Mouse (Mus musculus): ENCODE measurements around the gene Ltb4r2.

Gene Ltb4r2

DNA sequence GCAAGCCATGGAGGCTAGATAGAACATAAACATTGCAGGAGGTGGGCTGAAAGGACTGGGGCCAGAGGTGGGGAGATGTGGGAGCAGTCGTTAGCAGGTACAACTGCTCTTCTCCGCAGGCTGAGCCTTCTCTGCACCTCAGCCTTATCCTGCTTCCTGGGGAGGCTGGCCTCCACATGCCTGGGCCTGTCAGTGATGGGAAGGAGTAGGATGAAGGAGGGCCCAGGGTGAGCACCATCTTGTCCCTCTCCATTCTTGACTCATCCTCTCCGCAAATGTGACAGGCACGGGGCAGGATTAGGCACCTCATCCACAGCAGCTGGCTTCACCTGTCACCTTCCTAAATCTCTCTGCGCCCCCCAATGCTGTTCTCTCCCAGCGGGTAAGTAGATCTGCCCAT, at the start of gene Ltb4r2:
Gene Ltb4r2, plus strand, starts transcription at position 266 of the 400 bp plus-strand sequence.
- no peak for DNase-seq (ENCODE audit: low spot score in 2 of 2)

DNA sequence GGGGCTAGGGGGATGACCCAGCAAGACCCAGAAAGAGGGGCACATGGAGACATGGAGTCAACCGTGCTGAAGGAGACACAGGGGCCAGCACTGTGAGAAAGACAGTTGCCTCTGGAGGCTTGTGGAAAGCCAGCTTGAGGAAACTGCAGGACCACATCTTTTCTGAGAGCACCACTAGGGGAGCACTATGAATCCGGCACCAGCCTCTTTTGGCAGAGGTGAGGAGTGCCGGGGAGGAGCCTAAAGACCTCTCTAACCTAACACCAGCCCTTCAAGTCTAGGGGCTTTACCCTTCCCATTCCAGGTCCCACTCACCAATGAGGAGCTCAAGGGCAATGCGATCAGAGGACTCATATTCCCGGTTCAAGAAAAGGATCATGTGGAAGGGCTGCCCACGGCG, 49.4 kb upstream of the Ltb4r2 start:
- no peak for DNase-seq (ENCODE audit: low spot score in 2 of 2)

DNA sequence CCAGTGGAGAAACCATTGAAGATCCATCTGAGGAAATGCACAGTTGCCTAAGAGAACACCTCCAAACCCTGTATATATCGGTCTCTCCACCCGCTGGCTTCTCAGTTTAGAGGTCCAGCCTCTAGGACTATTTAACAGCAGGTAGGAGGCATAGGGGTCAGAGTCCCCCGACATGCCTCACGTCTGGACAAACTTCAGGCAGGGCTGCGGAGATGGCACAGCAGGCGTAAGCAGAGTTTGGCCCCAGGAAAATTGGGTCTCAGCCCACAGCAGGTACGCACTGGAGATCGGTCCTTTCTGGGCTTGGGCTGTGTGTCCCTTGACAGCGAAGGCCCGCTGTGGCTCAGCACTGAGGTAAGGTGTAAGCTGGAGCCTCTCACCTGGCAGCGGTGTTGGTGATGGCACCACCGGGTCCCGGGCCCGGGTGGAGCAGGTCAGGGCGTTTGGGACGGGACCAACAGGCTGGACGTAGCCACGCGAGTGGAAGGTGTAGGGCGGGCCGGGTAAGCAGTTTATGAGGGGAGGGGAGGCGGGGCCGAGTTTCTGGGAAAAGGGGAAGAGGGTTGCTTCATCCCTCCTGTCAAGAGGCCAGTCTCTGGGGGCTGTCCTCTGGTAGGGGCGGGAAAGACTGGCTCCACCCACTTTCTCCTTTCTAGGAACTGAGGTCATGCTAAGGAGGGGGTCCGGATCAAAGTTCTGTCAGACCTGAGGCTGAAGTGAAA, 48.1 kb upstream of the Ltb4r2 start:
- DNase-seq (ENCODE audit: low spot score in 2 of 2): no peak

DNA sequence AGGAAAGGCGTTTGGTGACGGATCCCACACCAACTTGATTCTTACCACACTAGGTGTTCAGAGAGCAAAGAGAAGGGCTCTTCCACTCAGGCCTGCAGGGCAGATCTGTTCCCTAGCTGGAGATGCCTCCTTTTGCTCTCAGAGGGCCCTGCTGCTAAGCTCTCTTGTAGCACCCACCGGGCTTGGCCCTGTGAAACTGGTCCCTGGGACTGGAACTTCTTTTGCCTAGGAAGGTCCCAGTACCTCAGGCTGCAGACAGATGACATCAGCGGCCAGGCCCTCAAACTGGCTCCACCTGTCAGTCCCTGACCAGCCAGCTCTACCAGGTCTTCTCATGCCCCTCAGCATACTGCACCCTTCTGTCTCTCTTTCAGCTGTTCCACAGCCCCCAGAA, 47.5 kb upstream of the Ltb4r2 start, which contains the start of gene Tgm1:
Gene Tgm1, minus strand, starts transcription at position 198 of the 394 bp plus-strand sequence.
- DNase-seq (ENCODE audit: low spot score in 2 of 2): no peak

DNA sequence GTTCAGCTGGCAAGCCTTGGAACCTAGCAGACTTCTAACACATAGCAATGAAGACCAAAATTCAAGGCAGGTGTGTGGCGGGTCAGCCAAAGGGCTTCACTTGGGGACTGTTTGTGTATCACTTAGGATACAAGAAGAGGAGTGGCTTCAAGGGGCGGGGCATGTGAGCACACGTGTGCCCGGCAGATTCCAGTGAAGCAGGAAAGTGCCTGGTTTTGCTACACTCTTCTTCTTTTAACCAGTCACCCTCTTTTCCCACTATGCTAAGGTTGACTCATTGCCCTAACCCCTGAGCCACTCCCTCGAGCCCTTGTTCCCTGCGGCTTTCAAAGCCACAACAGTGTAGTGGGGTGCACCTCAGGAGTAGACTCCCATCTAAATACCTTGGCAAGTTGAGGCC, 46.3 kb upstream of the Ltb4r2 start:
- DNase-seq (ENCODE audit: low spot score in 2 of 2): no peak

DNA sequence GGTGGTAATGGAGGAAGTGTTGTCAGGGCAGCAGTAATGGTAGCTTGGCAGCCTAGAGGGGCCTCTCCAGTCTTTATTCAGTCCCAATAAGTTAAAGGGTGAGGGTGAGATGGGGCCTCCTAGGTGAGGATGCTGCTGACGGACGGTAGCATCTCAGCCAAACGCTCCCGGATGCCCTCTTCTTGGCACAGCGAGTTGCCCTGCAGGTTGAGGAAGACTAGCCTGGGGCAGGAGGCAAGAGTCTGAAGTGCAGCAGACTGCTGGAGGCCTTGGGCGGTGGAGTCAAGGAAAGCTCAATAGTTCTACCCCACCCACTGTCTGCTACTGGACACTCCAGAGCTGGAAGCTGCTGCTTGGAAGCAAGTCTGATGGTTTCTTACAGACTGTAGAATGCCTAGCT, 45.0 kb upstream of the Ltb4r2 start:
- DNase-seq (ENCODE audit: low spot score in 2 of 2): no peak

DNA sequence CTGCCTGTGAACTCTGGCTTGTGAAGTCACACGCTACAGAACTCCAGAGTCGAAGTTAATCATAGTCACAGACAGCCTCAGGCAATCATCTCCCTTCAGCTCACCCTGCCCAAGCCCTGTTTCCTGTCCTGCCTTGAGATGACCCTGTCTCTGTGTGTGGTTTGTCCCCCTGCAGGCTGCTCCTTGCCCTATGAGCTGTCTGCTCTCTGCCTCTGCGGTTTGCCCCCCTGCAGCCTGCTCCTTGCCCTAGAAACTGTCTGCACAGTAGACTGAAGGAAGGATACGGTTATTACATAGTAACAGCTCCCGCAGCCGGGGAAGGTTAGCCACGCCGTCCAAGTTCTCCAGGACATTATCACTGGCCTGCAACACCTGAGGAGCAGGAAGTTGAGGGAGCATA, 44.3 kb upstream of the Ltb4r2 start:
- no peak for DNase-seq (ENCODE audit: low spot score in 2 of 2)

DNA sequence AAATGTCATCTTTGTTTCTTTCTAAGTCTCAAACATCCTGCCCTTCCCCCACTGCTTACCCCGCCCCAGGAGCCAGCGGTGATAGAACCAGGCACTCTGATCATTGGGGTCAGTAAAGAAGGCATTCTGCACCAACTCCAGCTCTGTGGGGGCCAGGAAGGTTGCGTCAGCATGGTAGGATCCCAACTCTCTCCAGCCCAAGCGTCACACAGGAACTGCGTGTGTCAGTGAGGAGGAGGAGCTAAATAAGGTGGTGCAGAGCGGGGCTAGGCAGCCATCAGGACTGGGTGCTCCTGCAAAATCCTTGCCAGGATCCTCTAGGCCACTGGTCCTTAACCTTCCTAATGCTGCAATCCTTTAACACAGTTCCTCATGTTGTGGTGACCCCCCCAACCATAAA, 41.5 kb upstream of the Ltb4r2 start:
- DNase-seq (ENCODE audit: low spot score in 2 of 2): no peak

DNA sequence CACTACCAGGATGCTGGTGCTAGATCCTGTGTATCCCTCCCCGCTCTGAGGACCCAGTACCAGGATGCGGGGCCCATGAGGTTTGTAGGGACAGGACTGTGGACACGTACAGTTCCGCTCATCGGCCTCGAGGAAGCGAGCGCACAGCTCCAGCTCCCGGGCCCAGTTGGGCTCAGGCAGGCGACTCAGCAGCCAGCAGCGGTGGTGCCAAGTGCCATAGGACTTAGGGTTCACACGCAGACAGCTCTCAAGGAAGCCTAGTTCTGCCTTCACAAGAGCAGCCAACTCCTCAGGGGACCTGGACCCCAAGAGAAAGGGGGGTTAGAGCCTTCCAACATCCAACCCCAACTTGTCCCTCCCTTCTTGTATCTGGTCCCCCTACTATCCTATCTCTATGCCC, 40.6 kb upstream of the Ltb4r2 start:
- no peak for DNase-seq (ENCODE audit: low spot score in 2 of 2)

DNA sequence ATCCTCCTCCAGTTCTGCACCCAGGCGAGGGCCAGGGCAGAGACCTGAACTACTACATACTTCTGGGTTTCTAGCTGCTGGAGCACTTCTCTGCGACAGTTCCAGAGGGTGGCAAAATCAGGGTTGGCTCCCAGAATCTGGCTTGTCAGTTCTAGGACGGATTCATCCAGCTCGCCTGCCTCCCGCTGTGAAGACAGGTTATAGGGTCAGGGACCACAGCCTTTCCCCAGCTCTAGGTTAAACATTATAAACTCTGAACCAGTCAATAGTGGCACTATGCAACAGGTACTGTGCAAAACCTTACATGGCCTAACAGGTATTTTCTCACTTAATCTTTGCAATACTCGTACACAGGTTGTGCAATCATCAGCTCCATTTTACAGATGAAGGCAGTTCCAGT, 40.2 kb upstream of the Ltb4r2 start:
- no peak for DNase-seq (ENCODE audit: low spot score in 2 of 2)

DNA sequence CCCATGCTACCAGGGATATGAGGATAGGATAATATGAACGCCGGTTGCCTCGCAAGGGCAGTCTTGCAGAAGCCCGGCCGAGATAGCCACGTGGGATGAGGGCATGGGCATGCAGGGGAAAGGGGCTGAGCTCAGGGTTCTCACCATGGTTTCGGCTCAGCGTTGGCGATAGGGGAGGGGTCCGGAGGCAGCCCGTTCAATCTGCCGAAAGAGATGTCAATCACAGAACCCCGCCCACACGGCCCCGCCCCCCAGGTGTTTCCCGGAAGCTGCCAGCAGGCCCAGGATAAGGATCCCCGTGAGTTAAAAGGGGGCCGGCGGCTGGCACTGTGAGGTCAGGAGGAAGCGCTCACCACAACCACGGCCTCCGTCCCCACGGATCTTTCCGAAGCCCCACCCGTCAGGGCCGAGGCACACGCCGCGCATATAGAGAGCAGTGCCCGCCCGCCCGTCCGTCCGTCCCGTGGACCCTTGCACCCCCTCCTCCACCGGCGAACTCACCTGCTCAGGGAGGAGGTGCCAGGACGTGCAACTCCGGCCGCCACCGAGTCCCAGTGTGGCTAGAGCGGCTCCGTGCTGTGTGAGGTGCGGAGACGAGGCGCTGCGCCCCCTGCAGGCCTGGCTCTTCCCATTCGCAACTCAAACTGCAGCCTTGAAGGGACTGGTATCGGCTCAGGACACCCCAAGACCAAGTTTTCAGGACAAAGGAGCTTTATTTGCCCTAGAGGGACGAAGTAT, 39.4 kb upstream of the Ltb4r2 start, which contains the start of gene Rabggta:
Gene Rabggta, minus strand, starts transcription at position 564 of the 738 bp plus-strand sequence.
- peak; percentile 89 to 96 for DNase-seq (ENCODE audit: low spot score in 2 of 2)

DNA sequence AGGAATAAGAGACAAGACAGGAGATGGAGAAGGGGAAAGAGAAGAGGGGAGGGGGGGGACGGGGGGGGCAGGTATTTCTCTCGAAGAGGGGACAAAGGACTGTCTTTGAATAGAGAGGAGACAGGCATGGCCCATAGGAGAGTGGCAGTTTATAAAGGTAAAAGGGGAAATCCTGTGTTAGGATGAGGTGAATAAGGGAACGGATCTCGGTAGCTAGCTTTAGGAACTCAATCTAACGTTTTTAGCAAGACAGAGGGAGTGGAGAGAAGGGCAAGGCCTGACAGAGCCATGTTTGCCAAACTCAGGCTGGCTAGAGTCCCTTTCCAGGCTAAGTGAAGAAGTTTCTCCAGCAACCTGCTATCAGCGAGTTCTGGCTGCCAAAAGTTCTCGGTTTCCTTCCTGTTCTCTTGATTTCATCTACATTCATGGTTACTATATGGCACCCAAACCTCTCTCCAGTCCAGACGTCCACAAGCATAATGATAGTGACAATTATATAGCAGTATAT, 38.7 kb upstream of the Ltb4r2 start:
- DNase-seq (ENCODE audit: low spot score in 2 of 2): no peak

DNA sequence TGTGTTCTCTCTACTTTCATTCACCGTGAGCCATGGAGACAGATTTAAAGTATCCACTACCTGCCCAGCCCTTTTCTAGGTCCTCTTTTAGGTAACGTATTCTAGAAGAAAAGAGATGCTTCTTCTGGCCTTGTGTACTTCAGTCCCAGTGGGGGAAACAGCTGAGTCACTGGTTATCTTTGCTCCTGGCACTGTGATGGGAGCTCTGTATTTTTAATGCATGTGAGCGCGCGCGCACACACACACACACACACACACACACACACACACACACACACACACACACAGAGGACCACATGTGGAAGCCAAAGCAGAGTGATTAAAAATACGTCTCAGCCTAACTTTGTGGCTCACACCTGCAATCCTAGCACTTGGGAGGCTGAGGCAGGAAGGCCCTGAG, 37.8 kb upstream of the Ltb4r2 start:
- DNase-seq (ENCODE audit: low spot score in 2 of 2): no peak

DNA sequence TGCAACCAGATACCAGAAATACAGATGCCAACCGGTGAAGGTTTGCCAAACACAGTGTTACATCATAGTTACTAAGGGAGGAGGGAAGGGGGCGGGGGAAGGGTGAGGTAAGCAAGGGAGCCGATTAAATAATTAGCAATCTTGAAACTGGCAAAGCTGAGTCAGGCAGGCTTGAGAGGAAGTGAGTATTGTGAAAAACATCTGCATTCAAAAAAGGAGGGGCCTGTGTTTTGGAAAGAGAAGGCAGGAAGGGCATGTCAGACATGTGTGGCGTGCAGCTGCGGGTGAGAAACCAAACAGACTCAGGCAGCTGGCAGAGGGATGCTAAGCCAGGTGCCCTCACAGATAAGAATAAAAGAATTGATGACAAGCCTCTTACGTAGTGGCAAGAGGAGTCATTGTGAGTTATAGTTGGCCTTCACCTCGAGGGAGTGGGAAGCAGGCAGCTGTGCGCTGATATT, 36.8 kb upstream of the Ltb4r2 start:
- peak in 1 of 2 experiments; percentile 53 for DNase-seq (ENCODE audit: low spot score in 2 of 2)

DNA sequence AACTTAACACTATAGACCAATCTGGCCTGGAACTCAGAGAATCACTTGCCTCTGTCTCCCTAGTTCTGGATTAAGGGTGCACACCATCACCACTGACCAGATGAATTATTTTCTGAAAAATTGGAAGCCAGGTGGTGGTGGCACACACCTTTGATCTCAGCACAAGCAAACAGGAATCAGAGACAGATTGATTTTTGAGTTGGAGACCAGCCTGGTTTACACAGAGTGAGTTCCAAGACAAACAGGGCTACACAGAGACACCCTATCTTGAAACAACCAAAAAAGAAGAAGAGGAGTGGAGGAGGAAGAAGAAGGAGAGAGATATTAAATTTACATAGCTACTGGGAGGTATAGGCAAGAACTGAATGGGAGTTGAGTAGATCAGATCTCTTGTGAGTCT, 35.0 kb upstream of the Ltb4r2 start:
- DNase-seq (ENCODE audit: low spot score in 2 of 2): no peak

DNA sequence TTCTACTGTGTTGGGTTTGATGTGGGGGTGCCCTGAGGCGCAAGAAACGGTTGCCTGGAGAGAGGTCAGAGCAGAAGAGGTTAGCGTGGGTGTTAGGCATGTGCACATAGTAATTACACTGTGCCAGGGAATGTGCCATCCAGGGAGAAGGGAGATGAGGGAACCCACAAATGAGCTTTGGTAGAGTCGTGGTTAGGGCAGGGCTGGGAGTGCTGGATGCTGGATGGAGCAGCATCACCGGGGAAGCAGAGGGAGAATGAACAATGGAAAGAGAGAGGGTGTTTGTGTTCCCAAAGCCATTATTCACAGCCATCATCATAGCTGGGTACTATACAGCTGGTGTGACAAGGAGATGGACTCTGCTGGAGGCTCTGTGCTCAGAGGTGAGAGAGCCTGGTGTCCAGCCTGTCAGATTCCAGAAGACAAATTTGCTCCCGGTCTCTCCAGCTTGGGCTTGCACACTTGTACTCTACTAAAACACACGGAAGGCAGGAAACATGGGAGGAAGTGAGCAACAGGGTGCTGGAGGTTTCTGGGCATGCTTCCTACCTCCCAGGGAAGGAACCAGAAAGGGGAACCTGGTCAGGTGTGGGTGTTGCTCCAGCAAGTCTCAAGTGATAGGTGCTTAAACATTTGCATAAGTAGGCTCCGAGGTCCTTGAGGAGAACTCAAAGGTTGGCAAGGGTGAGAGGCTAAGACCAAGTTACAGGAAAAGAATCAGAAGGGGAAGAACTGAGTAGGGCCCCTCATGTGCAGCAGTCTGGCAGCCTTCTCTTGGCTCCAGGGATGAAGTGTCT, 33.1 kb upstream of the Ltb4r2 start:
- no peak for DNase-seq (ENCODE audit: low spot score in 2 of 2)

DNA sequence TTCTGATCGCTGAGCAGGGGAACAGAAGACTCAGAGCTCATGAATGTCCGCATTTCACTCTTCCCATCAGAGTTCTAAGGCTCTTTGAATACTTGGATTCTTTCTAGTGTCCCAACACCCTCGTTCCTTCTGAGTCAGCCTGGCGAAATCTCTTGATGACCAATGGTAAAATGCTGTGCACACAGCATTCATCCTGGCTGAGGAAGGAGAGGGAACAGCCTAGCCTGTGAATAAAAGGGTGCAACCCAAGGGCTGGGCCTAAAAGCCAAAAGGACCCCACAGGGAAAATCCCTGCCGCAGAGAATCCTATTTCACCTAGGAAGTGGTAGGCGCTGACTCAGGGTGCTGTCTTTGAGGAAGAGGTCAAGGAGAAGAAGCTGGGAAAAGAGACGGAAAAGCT, 31.1 kb upstream of the Ltb4r2 start:
- no peak for DNase-seq (ENCODE audit: low spot score in 2 of 2)

DNA sequence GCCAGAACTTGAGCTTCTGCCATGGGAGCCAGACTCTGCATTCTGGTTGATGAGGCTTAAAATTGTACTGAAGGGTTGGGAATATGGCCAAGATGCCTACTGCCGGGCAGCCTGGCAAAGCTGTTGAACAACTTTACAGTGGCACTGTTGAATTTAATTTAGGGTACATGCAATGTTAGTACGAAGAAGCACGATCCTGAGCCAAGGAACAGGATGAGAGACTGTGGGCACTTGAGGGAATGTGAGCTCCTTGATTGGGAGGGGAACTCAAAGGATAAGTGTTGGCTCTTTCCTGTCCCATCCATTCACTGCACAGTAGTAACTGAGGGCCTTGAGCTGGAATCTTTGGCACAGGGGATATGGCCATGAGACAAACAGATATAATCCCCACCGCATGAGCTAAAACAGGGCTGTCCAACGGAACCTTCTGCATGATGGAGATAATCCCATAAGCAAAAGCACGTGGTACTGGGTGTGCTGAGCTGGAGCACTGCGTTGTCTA, 30.6 kb upstream of the Ltb4r2 start:
- no peak for DNase-seq (ENCODE audit: low spot score in 2 of 2)

DNA sequence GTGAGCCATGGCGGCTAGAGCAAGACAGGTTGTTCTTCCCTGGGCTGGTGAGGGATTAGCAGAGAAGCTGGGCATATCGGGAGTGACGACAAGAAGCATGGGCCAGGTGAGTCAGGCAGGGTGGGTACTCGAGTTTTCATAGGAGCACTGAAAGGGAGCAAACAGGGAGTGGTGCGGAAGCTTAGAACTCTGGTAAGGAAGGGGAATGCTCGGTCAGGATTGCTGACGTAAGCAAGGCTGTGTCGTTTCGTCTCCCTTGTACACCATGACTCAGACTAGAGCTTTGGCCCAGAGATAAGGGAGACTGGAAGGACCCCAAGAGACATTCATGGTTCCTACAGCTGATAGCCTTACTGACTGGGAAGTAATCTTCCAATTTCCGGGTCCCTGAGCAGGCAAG, 27.3 kb upstream of the Ltb4r2 start:
- DNase-seq (ENCODE audit: low spot score in 2 of 2): no peak

DNA sequence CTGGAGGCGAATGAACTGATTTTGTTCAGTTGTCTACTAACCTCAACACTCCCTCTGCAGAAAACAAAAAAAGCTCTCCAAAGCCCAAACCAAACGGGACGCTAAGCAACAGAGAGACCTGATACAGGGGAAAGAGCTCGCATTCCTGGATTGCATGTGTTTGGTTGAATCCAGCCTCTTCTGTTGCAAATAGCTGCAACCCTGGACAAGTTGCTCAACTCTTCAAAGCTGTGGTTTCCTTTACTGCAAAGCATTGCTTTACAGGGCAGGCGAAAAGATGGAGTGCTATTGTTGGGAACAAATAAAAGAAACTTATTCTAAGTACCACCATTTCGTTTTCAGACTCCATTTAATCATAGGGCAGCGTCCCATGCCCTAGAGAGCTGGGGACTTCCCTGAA, 26.4 kb upstream of the Ltb4r2 start:
- DNase-seq (ENCODE audit: low spot score in 2 of 2): no peak

DNA sequence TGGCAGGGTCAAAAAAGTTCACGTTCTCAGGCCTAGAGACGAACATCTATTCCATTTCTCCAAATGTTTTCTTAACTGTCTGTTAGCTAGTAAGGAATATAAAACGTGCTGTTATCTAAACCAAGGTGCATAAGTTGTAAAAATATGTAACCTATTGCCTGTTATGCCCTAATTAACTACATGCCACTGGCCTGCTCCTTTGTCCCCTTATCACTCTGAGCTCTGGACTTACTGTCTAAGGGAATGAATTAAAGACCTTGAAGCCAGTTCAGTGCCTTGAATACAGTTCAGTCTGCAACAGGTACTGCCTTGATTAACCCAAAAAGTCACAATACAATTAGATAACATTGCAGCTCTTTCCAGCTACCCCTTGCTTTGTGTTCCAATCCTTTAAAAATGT, 25.9 kb upstream of the Ltb4r2 start:
- no peak for DNase-seq (ENCODE audit: low spot score in 2 of 2)

DNA sequence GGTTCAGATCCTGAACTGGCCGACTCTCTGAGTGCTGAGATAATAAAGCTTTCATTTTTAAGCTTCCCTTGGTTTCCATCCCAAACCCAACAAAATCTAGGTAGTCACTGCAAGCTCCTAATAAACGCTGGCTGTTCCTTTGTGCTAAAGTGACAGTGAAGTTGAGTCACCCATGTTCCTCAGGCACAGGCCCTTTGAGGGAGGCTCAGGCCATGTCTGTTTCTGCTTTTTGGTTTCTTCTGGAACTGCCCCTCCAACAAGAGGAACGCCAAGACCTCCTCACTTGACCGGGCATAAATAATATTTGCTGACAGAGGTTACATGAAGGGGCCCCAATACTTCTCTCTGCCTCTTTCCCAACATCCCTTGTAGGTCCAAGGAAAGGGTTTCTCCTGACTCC, 25.5 kb upstream of the Ltb4r2 start:
- no peak for DNase-seq (ENCODE audit: low spot score in 2 of 2)

Measured in spleen, postnatal 10 days (tissue).